Mouse (Mus musculus) spleen, adult 2 months (tissue): ENCODE data around the gene Gcnt3. TPM values are rescaled to one million over a fixed set of nuclear protein-coding genes. Genes with fewer than 3 reads are reported as not detected.

Source experiments
- DNase-seq, 2 experiments: peaks; one replicate each; pipeline versions ENCODE4 v3.0.0 to v3.0.0-alpha.2; 2012 to 2021; ENCODE audit warnings: low spot score in 2 of 2, low read depth in 1 of 2
- H3K27ac ChIP-seq: fragments of 200-500 bp; 2 replicates; pipeline ENCODE4 v1.5.1; 2012; ENCODE audit warnings: low read length, inconsistent platforms; ENCODE audit not compliant: insufficient read depth
- H3K27me3 ChIP-seq: fragments of 200-500 bp; 2 replicates; pipeline ENCODE4 v1.6.1; 2012; ENCODE audit warnings: mild to moderate bottlenecking, moderate library complexity, low read length, inconsistent platforms; ENCODE audit not compliant: control insufficient read depth, insufficient read depth
- H3K36me3 ChIP-seq: fragments of 200-500 bp; 2 replicates; pipeline ENCODE4 v1.6.1; 2012; ENCODE audit warnings: mild to moderate bottlenecking, low read length, inconsistent platforms; ENCODE audit not compliant: control insufficient read depth, insufficient read depth
- H3K4me1 ChIP-seq: fragments of 200-500 bp; 2 replicates; pipeline ENCODE4 v1.6.1; 2011; ENCODE audit warnings: inconsistent platforms; ENCODE audit not compliant: control insufficient read depth, insufficient read depth, insufficient read length
- H3K4me3 ChIP-seq: fragments of 200-500 bp; 2 replicates; pipeline ENCODE4 v1.5.1; 2011; ENCODE audit warnings: mild to moderate bottlenecking, inconsistent platforms; ENCODE audit not compliant: insufficient read depth, insufficient read length; ENCODE audit errors: extremely low read depth
- CTCF ChIP-seq: fragments of 200-500 bp; IDR thresholded peaks from 2 replicates; pipeline ENCODE4 v1.5.1; 2011; ENCODE audit warnings: mild to moderate bottlenecking, inconsistent platforms; ENCODE audit not compliant: insufficient read depth, insufficient read length, insufficient replicate concordance; ENCODE audit errors: extremely low read depth
- POLR2A ChIP-seq: fragments of 200-500 bp; IDR thresholded peaks from 2 replicates; pipeline ENCODE4 v1.6.1; 2011; ENCODE audit warnings: low read depth, low read length, inconsistent platforms
- WGBS: fragments of 180-500 bp; shearing (Covaris S2); methylation state at CpG from one replicate; pipeline ENCODE4 v1.1.7; 2018; 5-methylcytosine and 5-hydroxymethylcytosine counted together
- polyA plus RNA-seq: library from polyadenylated mRNA; depleted of rRNA; stranded (reverse); fragments of >200 nt; gene quantifications from 2 replicates; pipeline ENCODE4 v1.2.3, GENCODE M21; 2012

The Gcnt3 gene
- polyA plus RNA-seq, 1 experiment, result not detected

GRCm38 (mm10) chr9:70053411-70053810 lies 15.5 kb upstream of the Gcnt3 start:
- DNase-seq, result no peak
- H3K27me3 ChIP-seq, result no peaks in the 10 kb centered on the region
- no peak for TF ChIP-seq POLR2A
- no peak for TF ChIP-seq CTCF
- WGBS, result 67% methylated on average over 3 of the region's 3 CpGs
- H3K36me3 ChIP-seq, result no peaks in the 10 kb centered on the region
- peaks cover 2% of the 10 kb centered on the region; the same call in 1 of the 2 replicates for H3K4me1 ChIP-seq
- H3K4me3 ChIP-seq, result no peak overlapping the region
- no peak overlapping the region for H3K27ac ChIP-seq

GRCm38 (mm10) chr9:70052730-70053129 lies 14.8 kb upstream of the Gcnt3 start:
- Histone ChIP-seq H3K4me3 (no peak overlapping the region), H3K36me3 (no peaks in the 10 kb centered on the region), H3K27me3 (no peaks in the 10 kb centered on the region), H3K27ac (no peak overlapping the region), H3K4me1 (peaks cover 2% of the 10 kb centered on the region; the same call in 1 of the 2 replicates)
- 90% methylated on average over 3 of the region's 3 CpGs for WGBS
- no peak for DNase-seq
- TF ChIP-seq CTCF, result no peak
- no peak for TF ChIP-seq POLR2A

GRCm38 (mm10) chr9:70049839-70050238 lies 12.0 kb upstream of the Gcnt3 start:
- no peaks in the 10 kb centered on the region for H3K27me3 ChIP-seq

GRCm38 (mm10) chr9:70049416-70049783 lies 11.5 kb upstream of the Gcnt3 start:
- Histone ChIP-seq H3K27me3 (no peaks in the 10 kb centered on the region), H3K4me1 (peaks cover 2% of the 10 kb centered on the region; the same call in 1 of the 2 replicates), H3K4me3 (no peak overlapping the region), H3K36me3 (no peaks in the 10 kb centered on the region), H3K27ac (no peak overlapping the region)
- TF ChIP-seq POLR2A, result no peak
- TF ChIP-seq CTCF, result no peak
- 61% methylated on average over 3 of the region's 3 CpGs for WGBS
- DNase-seq, result no peak

More at GRCm38 (mm10) chr9:70049839-70050238, 12.0 kb upstream of the Gcnt3 start:
- Histone ChIP-seq H3K4me3 (no peak overlapping the region), H3K36me3 (no peaks in the 10 kb centered on the region), H3K27ac (no peak overlapping the region), H3K4me1 (peaks cover 2% of the 10 kb centered on the region; the same call in 1 of the 2 replicates)
- TF ChIP-seq CTCF (no peak), POLR2A (no peak)
- whole genome bisulfite sequencing, result 6% methylated on average over 8 of the region's 8 CpGs
- no peak for DNase-seq

GRCm38 (mm10) chr9:70048751-70049415 lies 11.0 kb upstream of the Gcnt3 start:
- no peak overlapping the region for H3K27ac ChIP-seq
- DNase-seq, result no peak
- no peak overlapping the region for H3K4me3 ChIP-seq
- peaks cover 2% of the 10 kb centered on the region; the same call in 1 of the 2 replicates for H3K4me1 ChIP-seq
- H3K36me3 ChIP-seq, result no peaks in the 10 kb centered on the region
- no peak for TF ChIP-seq CTCF
- no peak for TF ChIP-seq POLR2A
- no peaks in the 10 kb centered on the region for H3K27me3 ChIP-seq
- 79% methylated on average over 6 of the region's 6 CpGs for WGBS

GRCm38 (mm10) chr9:70048280-70048679 lies 10.4 kb upstream of the Gcnt3 start:
- Histone ChIP-seq H3K36me3 (no peaks in the 10 kb centered on the region), H3K27me3 (no peaks in the 10 kb centered on the region), H3K4me1 (peaks cover 2% of the 10 kb centered on the region; the same call in 1 of the 2 replicates), H3K27ac (no peak overlapping the region), H3K4me3 (no peak overlapping the region)
- 76% methylated on average over 5 of the region's 5 CpGs for WGBS
- TF ChIP-seq CTCF (no peak), POLR2A (no peak)
- DNase-seq, result no peak

GRCm38 (mm10) chr9:70047839-70048238 lies 10.0 kb upstream of the Gcnt3 start:
- no peak overlapping the region for H3K4me3 ChIP-seq
- H3K4me1 ChIP-seq, result peaks cover 2% of the 10 kb centered on the region; the same call in 1 of the 2 replicates
- no peaks in the 10 kb centered on the region for H3K27me3 ChIP-seq
- H3K36me3 ChIP-seq, result no peaks in the 10 kb centered on the region
- no peak for DNase-seq
- TF ChIP-seq POLR2A (no peak), CTCF (no peak)
- 93% methylated on average over 3 of the region's 3 CpGs for WGBS
- no peak overlapping the region for H3K27ac ChIP-seq
